Mouse (Mus musculus): Measurements from ENCODE around the gene Gm26661.

GRCm38 (mm10) chr14:7765569-7766314 is 25.6 kb upstream of the Gm26661 start:
- TF ChIP-seq HCFC1 (IDR thresholded peaks at IDR 0.05; ENCODE audit: low read depth, low read length), result 0 out of 2 replicates have a peak, but pooled peaks have one; percentile 39
- no peak for TF ChIP-seq RCOR1 (IDR thresholded peaks at IDR 0.05; ENCODE audit: low read depth, low read length)
- TF ChIP-seq POLR2AphosphoS2 (IDR thresholded peaks at IDR 0.05; ENCODE audit: low read length), result no peak
- TF ChIP-seq RAD21 (IDR thresholded peaks at IDR 0.05; ENCODE audit: low read depth, low read length), result peak; percentile 47
- peak; percentile 37; the same call in 1 of the 2 replicates for TF ChIP-seq ZNF384 (IDR thresholded peaks at IDR 0.05; ENCODE audit: low read depth, low read length)
- no peak for TF ChIP-seq POLR2A (IDR thresholded peaks at IDR 0.05; ENCODE audit: control insufficient read depth in 1 of 2, insufficient read depth in 1 of 2, low read depth in 1 of 2, low read length in 2 of 2, poor library complexity in 1 of 2)
- TF ChIP-seq MAFK (IDR thresholded peaks at IDR 0.05; ENCODE audit: borderline replicate concordance, low read depth, low read length), result no peak
- TF ChIP-seq EP300 (IDR thresholded peaks at IDR 0.05; ENCODE audit: low read depth in 1 of 2, low read length in 2 of 2), result peak in 1 of 2 experiments; percentile 24; a peak in 1 of 4 replicates
- TF ChIP-seq ETS1 (IDR thresholded peaks at IDR 0.05; ENCODE audit: low read depth, low read length), result no peak
- TF ChIP-seq KAT2A (conservative IDR thresholded peaks at IDR 0.05; ENCODE audit: low read depth, low read length), result no peak
- no peak for TF ChIP-seq ZKSCAN1 (IDR thresholded peaks at IDR 0.05; ENCODE audit: low read depth, low read length)
- TF ChIP-seq USF1 (IDR thresholded peaks at IDR 0.05; ENCODE audit: low read depth, low read length), result no peak
- 0 out of 2 replicates have a peak, but pooled peaks have one; percentile 23 for TF ChIP-seq MYC (IDR thresholded peaks at IDR 0.05; ENCODE audit: low read depth, low read length)
